In the genomic region with DNA sequence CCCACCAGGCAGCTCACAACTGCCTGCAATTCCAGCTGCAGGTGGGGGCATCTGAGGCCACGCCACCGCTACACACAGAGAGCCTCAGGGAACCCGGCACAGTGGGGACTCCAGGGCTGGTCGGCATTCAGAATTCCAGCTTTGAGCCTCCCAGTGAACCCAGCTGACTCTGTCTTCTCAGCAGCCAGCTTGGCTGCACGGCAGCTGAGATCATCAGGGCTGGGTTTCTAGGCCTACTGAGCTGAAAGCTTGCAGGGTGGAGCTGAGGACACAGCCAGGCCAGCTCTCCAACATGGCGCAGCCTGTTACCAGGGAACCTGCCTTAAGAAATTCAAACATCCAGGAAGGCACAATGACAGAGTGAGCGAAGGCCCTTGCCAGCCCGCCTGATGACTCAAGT, we compare ENCODE assay signal across 11 mouse cellular contexts.
DNase-seq lines count a peak whose midpoint lies in the region; ATAC-seq and TF ChIP-seq lines count a peak whose summit lies in the region.
"Had no signal": no experiment of that assay in that cellular context is flagged by ENCODE, and none has a peak within 500 bp of the region (broad histone marks: within the 10 kb centered on the region; RNA-seq: fewer than 3 reads in every experiment).

No protein-coding gene starts in this region.

- no peak overlapping the region for H3K4me2 ChIP-seq in hindbrain, embryonic 13.5 days
- H3K4me2 ChIP-seq in hindbrain, embryonic 11.5 days (replicated peaks; ENCODE audit: low read depth, low read length): no peak overlapping the region
- H3K4me2 ChIP-seq: liver, embryonic 13.5 days; neural tube, embryonic 12.5 days had no signal

- H3K79me2 ChIP-seq in heart, adult 2 months (replicated peaks; ENCODE audit: control insufficient read depth, insufficient read depth, low read length): no peaks in the 10 kb centered on the region

- H3K4me1 ChIP-seq in hindbrain, embryonic 13.5 days (replicated peaks): peaks cover 20% of the 10 kb centered on the region
- no peaks in the 10 kb centered on the region for H3K4me1 ChIP-seq in hindbrain, embryonic 11.5 days (replicated peaks; ENCODE audit: control insufficient read depth, insufficient read depth, low read length)
- peaks cover 4% of the 10 kb centered on the region for H3K4me1 ChIP-seq in heart, adult 2 months (ENCODE audit: control insufficient read depth, insufficient read depth, low read length)

- H3K9ac ChIP-seq in hindbrain, embryonic 13.5 days: peak overlapping the region; percentile 29; the same call in 1 of the 2 replicates
- H3K9ac ChIP-seq in hindbrain, embryonic 11.5 days (ENCODE audit: low read depth, low read length): no peak overlapping the region
- no peak overlapping the region for H3K9ac ChIP-seq in heart, adult 2 months (ENCODE audit: low read depth, low read length)
- H3K9ac ChIP-seq: liver, embryonic 13.5 days; neural tube, embryonic 12.5 days had no signal

- no peak for DNase-seq in hindbrain, embryonic 11.5 days (ENCODE audit: low spot score)
- peak; percentile 90 for DNase-seq in ZHBTc4 (ENCODE audit: low read depth, low spot score)
- peak; percentile 55 to 79 for DNase-seq in heart, adult 2 months
- peak; percentile 27 to 63 for DNase-seq in left cerebral cortex, postnatal 14 days (ENCODE audit: low spot score in 2 of 2)
- DNase-seq in embryo, embryonic 9.5 days (ENCODE audit: extremely low spot score): no peak
- DNase-seq in cerebellum, adult 11 months: no peak
- no peak for DNase-seq in MN1 (ENCODE audit: low spot score)
- DNase-seq: liver, embryonic 13.5 days had no signal

- TF ChIP-seq POLR2A in heart, adult 2 months (IDR thresholded peaks at IDR 0.05; ENCODE audit: insufficient read depth, low read depth, low read length): no peak

- intact Hi-C loops in heart, adult 2 months (cut with DNase I): no loop called here
- intact Hi-C loops in left cerebral cortex, postnatal 14 days (cut with DNase I): no loop called here

- peaks cover 18% of the 10 kb centered on the region for H3K36me3 ChIP-seq in hindbrain, embryonic 13.5 days
- no peaks in the 10 kb centered on the region for H3K36me3 ChIP-seq in hindbrain, embryonic 11.5 days (ENCODE audit: control insufficient read depth, insufficient read depth, low read length)
- H3K36me3 ChIP-seq in heart, adult 2 months (ENCODE audit: control insufficient read depth, insufficient read depth, low read length): no peaks in the 10 kb centered on the region
- H3K36me3 ChIP-seq: G1E; liver, embryonic 13.5 days had no signal

- no peak for TF ChIP-seq CTCF in heart, adult 2 months (IDR thresholded peaks at IDR 0.05)

- no peak for TF ChIP-seq EP300 in heart, adult 2 months (IDR thresholded peaks at IDR 0.05; ENCODE audit: insufficient read depth, low read depth, low read length)

- no peak for ATAC-seq in hindbrain, embryonic 13.5 days (ENCODE audit: low FRiP score)
- ATAC-seq in hindbrain, embryonic 11.5 days (ENCODE audit: low FRiP score): no peak

- no peaks in the 10 kb centered on the region for H3K27me3 ChIP-seq in hindbrain, embryonic 13.5 days
- H3K27me3 ChIP-seq in hindbrain, embryonic 11.5 days (ENCODE audit: control insufficient read depth, insufficient read depth, low read length): no peaks in the 10 kb centered on the region
- no peaks in the 10 kb centered on the region for H3K27me3 ChIP-seq in heart, adult 2 months (ENCODE audit: control insufficient read depth, insufficient read depth, low read length)
- H3K27me3 ChIP-seq: liver, embryonic 13.5 days; neural tube, embryonic 12.5 days had no signal

- H3K27ac ChIP-seq in hindbrain, embryonic 13.5 days: peak overlapping the region; percentile 35; the same call in 1 of the 2 replicates
- no peak overlapping the region for H3K27ac ChIP-seq in hindbrain, embryonic 11.5 days (ENCODE audit: low read depth, low read length)
- H3K27ac ChIP-seq in heart, adult 2 months: no peak overlapping the region
- H3K27ac ChIP-seq: liver, embryonic 13.5 days; neural tube, embryonic 12.5 days had no signal

- H3K9me3 ChIP-seq in hindbrain, embryonic 13.5 days: peaks cover 6% of the 10 kb centered on the region; the same call in 1 of the 2 replicates
- no peaks in the 10 kb centered on the region for H3K9me3 ChIP-seq in hindbrain, embryonic 11.5 days (ENCODE audit: control insufficient read depth, low read length)

- H3K4me3 ChIP-seq in hindbrain, embryonic 13.5 days: no peak overlapping the region
- H3K4me3 ChIP-seq in hindbrain, embryonic 11.5 days (ENCODE audit: low read depth, low read length): no peak overlapping the region
- H3K4me3 ChIP-seq in heart, adult 2 months: no peak overlapping the region
- H3K4me3 ChIP-seq: liver, embryonic 13.5 days; neural tube, embryonic 12.5 days had no signal

- WGBS in hindbrain, embryonic 13.5 days: 50% methylated on average over 8 of the region's 8 CpGs
- WGBS in hindbrain, embryonic 11.5 days: 48% methylated on average over 8 of the region's 8 CpGs
- 58% methylated on average over 8 of the region's 8 CpGs for WGBS in heart, adult 2 months

Comparison
In these comparisons a context has a peak if more than half of its experiments do, and no peak if none do; other contexts are left out.
1. DNase-seq: peak in ZHBTc4 (single experiment), heart, adult 2 months (2 of 2) and left cerebral cortex, postnatal 14 days (2 of 2); none in hindbrain, embryonic 11.5 days (single experiment), embryo, embryonic 9.5 days (single experiment), cerebellum, adult 11 months (single experiment) and MN1 (single experiment).